Mouse (Mus musculus) liver, adult 2 months (tissue): ENCODE measurements around the gene Calhm4.
A peak's percentile ranks its signal among the peaks of the same experiment; 100 is the strongest.

Experiments
- CTCF ChIP-seq: fragments of 200-500 bp; IDR thresholded peaks from 2 replicates; pipeline ENCODE4 v1.5.1; 2011; ENCODE audit warnings: low read depth, low read length, control low read depth
- POLR2A ChIP-seq: fragments of 200-500 bp; IDR thresholded peaks from 2 replicates; pipeline ENCODE4 v1.6.1; 2011; ENCODE audit warnings: low read length, control low read depth; ENCODE audit not compliant: insufficient read depth; ENCODE audit errors: extremely low read depth

GRCm38 (mm10) chr10:34019302-34020075 is 24.6 kb downstream of the Calhm4 start, which contains the start of gene Rwdd1:
- TF ChIP-seq CTCF (no peak), POLR2A (peak; percentile 64; the same call in 1 of the 2 replicates)
